Mouse (Mus musculus): ENCODE measurements around the gene Zbed5.

- no peak for TF ChIP-seq GATA1 (IDR thresholded peaks at IDR 0.05; ENCODE audit: low read length)
- no peak for TF ChIP-seq TAL1 (IDR thresholded peaks at IDR 0.05; ENCODE audit: low read length)
Observed at GRCm38 (mm10) chr5:129919320-129919719, 23.8 kb downstream of the Zbed5 start.
